Mouse (Mus musculus) liver, adult 2 months (tissue): ENCODE data around the gene Stpg4. TPM values are rescaled to one million over a fixed set of nuclear protein-coding genes. Genes with fewer than 3 reads are reported as not detected.
A peak's percentile ranks its signal among the peaks of the same experiment; 100 is the strongest.

Experiments used
- DNase-seq: peaks from one replicate; pipeline ENCODE4 v3.0.0-alpha.2; 2011; ENCODE audit warnings: low read depth, low spot score; ENCODE audit errors: extremely low read depth
- H3K27ac ChIP-seq: fragments of 200-500 bp; replicated peaks from 2 replicates; pipeline ENCODE4 v1.5.1; 2012; ENCODE audit warnings: low read depth, mild to moderate bottlenecking, control low read depth, inconsistent platforms, low read length; ENCODE audit not compliant: insufficient read depth
- H3K27me3 ChIP-seq: fragments of 200-500 bp; 2 replicates; pipeline ENCODE4 v1.6.1; 2012; ENCODE audit warnings: mild to moderate bottlenecking, moderate library complexity, low read length, inconsistent platforms; ENCODE audit not compliant: control insufficient read depth, insufficient read depth
- H3K36me3 ChIP-seq: fragments of 200-500 bp; 2 replicates; pipeline ENCODE4 v1.6.1; 2012; ENCODE audit warnings: low read length, inconsistent platforms; ENCODE audit not compliant: control insufficient read depth, insufficient read depth
- H3K4me1 ChIP-seq: fragments of 200-500 bp; 2 replicates; pipeline ENCODE4 v1.6.1; 2011; ENCODE audit warnings: low read length; ENCODE audit not compliant: control insufficient read depth, insufficient read depth
- H3K4me3 ChIP-seq: fragments of 200-500 bp; 2 replicates; pipeline ENCODE4 v1.5.1; 2011; ENCODE audit warnings: low read depth, mild to moderate bottlenecking, control low read depth, low read length, moderate library complexity; ENCODE audit not compliant: insufficient read depth
- H3K79me2 ChIP-seq: fragments of 200-500 bp; 2 replicates; pipeline ENCODE4 v1.6.1; 2012; ENCODE audit warnings: inconsistent platforms, mild to moderate bottlenecking, low read length, moderate library complexity; ENCODE audit not compliant: control insufficient read depth, insufficient read depth
- H3K9ac ChIP-seq: fragments of 200-500 bp; 2 replicates; pipeline ENCODE4 v1.6.1; 2012; ENCODE audit warnings: low read depth, mild to moderate bottlenecking, control low read depth, inconsistent platforms, low read length
- CTCF ChIP-seq: fragments of 200-500 bp; IDR thresholded peaks from 2 replicates; pipeline ENCODE4 v1.5.1; 2011; ENCODE audit warnings: low read depth, low read length, control low read depth
- POLR2A ChIP-seq: fragments of 200-500 bp; IDR thresholded peaks from 2 replicates; pipeline ENCODE4 v1.6.1; 2011; ENCODE audit warnings: low read length, control low read depth; ENCODE audit not compliant: insufficient read depth; ENCODE audit errors: extremely low read depth
- WGBS: fragments of 180-500 bp; shearing (Covaris S2); methylation state at CpG from one replicate; pipeline ENCODE4 v1.1.7; 2018; 5-methylcytosine and 5-hydroxymethylcytosine counted together
- polyA plus RNA-seq: library from polyadenylated mRNA; depleted of rRNA; stranded (reverse); fragments of >200 nt; gene quantifications from 2 replicates; pipeline ENCODE4 v1.2.3, GENCODE M21; 2012
- total RNA-seq: library from RNA; depleted of rRNA; stranded (reverse); fragments of >200 nt; gene quantifications from 2 replicates; pipeline ENCODE4 v1.2.3, GENCODE M21; 2014

The Stpg4 gene
- total and polyA plus RNA-seq, 2 experiments: not detected

- Histone ChIP-seq H3K4me1 (0 out of 2 replicates have a peak, but pooled peaks cover under 1% of the 10 kb centered on the region), H3K4me3 (no peak overlapping the region), H3K27ac (no peak overlapping the region), H3K36me3 (peaks cover 17% of the 10 kb centered on the region), H3K9ac (no peak overlapping the region), H3K27me3 (no peaks in the 10 kb centered on the region), H3K79me2 (no peaks in the 10 kb centered on the region)
- WGBS: 97% methylated on average over 9 of the region's 9 CpGs
- TF ChIP-seq CTCF: no peak
- no peak for TF ChIP-seq POLR2A
- no peak for DNase-seq
These were observed 70.0 kb downstream of the Stpg4 start for GRCm38 (mm10) chr17:87357506-87357905.

- no peaks in the 10 kb centered on the region for H3K27me3 ChIP-seq
- no peak overlapping the region for H3K27ac ChIP-seq
- no peak overlapping the region for H3K9ac ChIP-seq
- 90% methylated on average over 5 of the region's 5 CpGs for WGBS
- no peaks in the 10 kb centered on the region for H3K79me2 ChIP-seq
- no peak for DNase-seq
- H3K4me1 ChIP-seq: 0 out of 2 replicates have a peak, but pooled peaks cover 2% of the 10 kb centered on the region
- H3K4me3 ChIP-seq: no peak overlapping the region
- no peak for TF ChIP-seq CTCF
- no peak for TF ChIP-seq POLR2A
- peaks cover 8% of the 10 kb centered on the region; the same call in 1 of the 2 replicates for H3K36me3 ChIP-seq
These were observed 71.3 kb downstream of the Stpg4 start for GRCm38 (mm10) chr17:87356261-87356660.

- H3K79me2 ChIP-seq: no peaks in the 10 kb centered on the region
- no peak for DNase-seq
- peaks cover 5% of the 10 kb centered on the region; the same call in 1 of the 2 replicates for H3K36me3 ChIP-seq
- TF ChIP-seq POLR2A: no peak
- no peak for TF ChIP-seq CTCF
- 97% methylated on average over 8 of the region's 8 CpGs for WGBS
- H3K4me3 ChIP-seq: no peak overlapping the region
- H3K27ac ChIP-seq: no peak overlapping the region
- H3K27me3 ChIP-seq: no peaks in the 10 kb centered on the region
- no peak overlapping the region for H3K9ac ChIP-seq
- 0 out of 2 replicates have a peak, but pooled peaks cover 2% of the 10 kb centered on the region for H3K4me1 ChIP-seq
These were observed 72.1 kb downstream of the Stpg4 start for GRCm38 (mm10) chr17:87355456-87355855.

- no peak for TF ChIP-seq CTCF
- TF ChIP-seq POLR2A: no peak
- no peaks in the 10 kb centered on the region for H3K36me3 ChIP-seq
- H3K4me3 ChIP-seq: no peak overlapping the region
- no peak for DNase-seq
- no peaks in the 10 kb centered on the region for H3K27me3 ChIP-seq
- 93% methylated on average over 8 of the region's 8 CpGs for WGBS
- H3K4me1 ChIP-seq: 0 out of 2 replicates have a peak, but pooled peaks cover 2% of the 10 kb centered on the region
- no peak overlapping the region for H3K27ac ChIP-seq
- H3K79me2 ChIP-seq: no peaks in the 10 kb centered on the region
- H3K9ac ChIP-seq: no peak overlapping the region
These were observed 73.7 kb downstream of the Stpg4 start for GRCm38 (mm10) chr17:87353745-87354320.

GRCm38 (mm10) chr17:87352898-87353225, 74.7 kb downstream of the Stpg4 start:
- no peak overlapping the region for H3K9ac ChIP-seq
- H3K79me2 ChIP-seq: no peaks in the 10 kb centered on the region
- no peak overlapping the region for H3K27ac ChIP-seq
- no peaks in the 10 kb centered on the region for H3K27me3 ChIP-seq
- 0 out of 2 replicates have a peak, but pooled peaks cover 2% of the 10 kb centered on the region for H3K4me1 ChIP-seq
- peaks cover 2% of the 10 kb centered on the region; the same call in 1 of the 2 replicates for H3K36me3 ChIP-seq
- DNase-seq: peak; percentile 63
- H3K4me3 ChIP-seq: no peak overlapping the region
- 74% methylated on average over 1 of the region's 1 CpGs for WGBS
- TF ChIP-seq CTCF: no peak

- TF ChIP-seq CTCF: no peak
- Histone ChIP-seq H3K4me3 (no peak overlapping the region), H3K9ac (no peak overlapping the region), H3K4me1 (0 out of 2 replicates have a peak, but pooled peaks cover 2% of the 10 kb centered on the region), H3K27me3 (no peaks in the 10 kb centered on the region), H3K79me2 (no peaks in the 10 kb centered on the region), H3K36me3 (peaks cover 6% of the 10 kb centered on the region; the same call in 1 of the 2 replicates), H3K27ac (no peak overlapping the region)
- DNase-seq: no peak
- WGBS: 76% methylated on average over 16 of the region's 16 CpGs
These were observed 75.2 kb downstream of the Stpg4 start for GRCm38 (mm10) chr17:87352106-87352897.
